Mouse (Mus musculus): ENCODE results near the gene Spint2. TPM values are rescaled to one million over a fixed set of nuclear protein-coding genes. Genes with fewer than 3 reads are reported as not detected.

Spint2 gene
- total and polyA plus RNA-seq, 2 experiments from 2014 or later = 36.7 to 127 TPM

DNA sequence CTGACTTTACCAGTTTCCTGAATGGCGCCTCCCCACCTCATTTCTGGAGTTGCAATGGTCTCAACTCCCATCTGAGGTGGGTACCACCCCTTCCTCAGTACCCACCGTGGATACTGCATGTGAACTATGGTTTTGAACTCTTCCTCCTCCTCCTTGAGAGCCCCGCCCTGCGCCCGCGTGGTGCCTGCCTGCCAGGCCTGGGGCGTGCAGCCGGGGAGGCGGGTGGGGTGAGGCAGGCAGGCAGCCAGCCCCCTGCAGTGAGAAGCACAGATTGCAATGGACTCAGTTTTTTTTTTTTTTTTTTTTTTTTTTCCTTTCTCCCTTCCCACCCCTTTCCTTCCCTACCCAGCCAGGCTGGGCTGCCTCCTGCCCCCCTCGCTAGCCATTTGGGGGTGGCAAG, 35.3 kb upstream of the Spint2 start:
- 3% methylated on average over 10 of the region's 10 CpGs for WGBS
- TF ChIP-seq CTCF (IDR thresholded peaks at IDR 0.05; ENCODE audit: low read depth) = peak; percentile 40; the same call in 1 of the 2 replicates
- H3K4me2 ChIP-seq (ENCODE audit: low read depth) = peak overlapping the region; percentile 33; the same call in 1 of the 2 replicates
- ATAC-seq (peak; percentile 47), DNase-seq (peak; percentile 87)
- peaks cover 20% of the 10 kb centered on the region for H3K36me3 ChIP-seq (ENCODE audit: insufficient read depth)
- H3K9ac ChIP-seq = peak overlapping the region; percentile 46
- no peaks in the 10 kb centered on the region for H3K9me3 ChIP-seq (ENCODE audit: low read length)
- peaks cover 76% of the 10 kb centered on the region for H3K4me1 ChIP-seq (ENCODE audit: insufficient read depth)
- H3K27me3 ChIP-seq (ENCODE audit: insufficient read depth, low read length) = no peaks in the 10 kb centered on the region
- peak overlapping the region; percentile 95 for H3K27ac ChIP-seq (ENCODE audit: low read depth, low read length)
- no peak overlapping the region for H3K4me3 ChIP-seq (ENCODE audit: low read depth, low read length)

DNA sequence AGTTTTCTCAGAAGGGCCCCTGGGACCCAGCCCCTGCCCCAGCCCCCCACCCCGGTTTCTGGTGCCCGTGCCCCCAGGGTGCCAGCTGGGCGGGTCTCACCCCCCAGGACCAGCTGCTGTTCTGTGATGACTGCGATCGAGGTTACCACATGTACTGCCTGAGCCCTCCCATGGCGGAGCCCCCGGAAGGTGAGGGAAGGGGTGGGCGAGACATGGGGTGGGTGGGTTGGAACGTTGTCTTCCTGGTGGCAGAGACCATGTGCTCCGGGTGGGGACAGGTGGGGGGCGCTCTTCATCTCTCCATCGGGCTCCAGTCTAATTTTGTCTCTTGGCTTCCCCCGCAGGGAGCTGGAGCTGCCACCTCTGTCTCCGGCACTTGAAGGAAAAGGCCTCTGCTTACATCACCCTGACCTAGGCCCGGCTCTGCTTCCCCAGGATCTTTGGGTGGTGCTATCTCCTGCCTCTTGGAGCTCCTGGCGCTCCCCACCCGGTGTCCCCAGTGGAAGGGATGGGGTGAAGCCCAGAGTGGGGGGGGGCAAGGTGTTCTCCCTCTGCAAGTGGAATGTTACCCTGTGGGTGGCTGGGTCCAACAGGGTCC, 34.5 kb upstream of the Spint2 start:
- ATAC-seq (no peak), DNase-seq (no peak)
- TF ChIP-seq CTCF (IDR thresholded peaks at IDR 0.05; ENCODE audit: low read depth) = no peak

DNA sequence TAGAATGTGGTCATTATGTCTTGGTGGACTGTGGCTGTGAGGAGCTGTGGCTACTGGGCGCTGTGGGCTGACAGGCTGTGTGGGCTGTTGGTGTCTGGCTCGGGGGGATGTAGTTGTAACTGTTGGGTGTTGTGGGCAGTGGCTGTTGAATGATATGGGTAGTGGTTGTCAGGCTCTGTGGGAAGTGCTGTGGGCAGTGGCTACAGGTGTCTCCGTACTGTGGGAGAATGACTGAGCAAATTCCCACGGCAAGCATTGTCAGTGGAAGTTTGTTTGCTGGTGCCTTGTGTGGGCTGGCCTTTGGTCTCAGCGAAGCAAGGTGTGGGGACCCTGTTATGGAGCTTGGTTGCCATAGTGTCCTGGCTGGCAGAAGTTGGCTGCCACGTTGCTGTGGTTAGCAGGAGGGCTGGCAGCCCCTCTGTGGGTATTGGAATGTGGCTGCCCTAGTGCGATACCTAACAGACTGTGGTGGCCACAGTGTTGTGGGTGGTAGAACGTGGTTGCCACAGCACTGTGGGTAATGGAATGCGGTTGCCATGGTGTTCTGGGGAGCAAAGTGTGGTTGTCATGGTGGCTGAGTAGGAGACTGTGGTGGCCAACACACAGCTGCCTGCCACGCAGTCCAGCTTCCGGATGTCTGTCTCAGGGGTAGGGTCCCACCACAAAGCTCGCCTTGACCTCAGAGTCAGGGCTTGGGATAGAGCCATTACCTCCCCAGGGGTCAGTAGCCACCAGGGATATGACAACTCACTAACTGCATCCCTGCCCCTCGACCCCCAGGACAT, 33.3 kb upstream of the Spint2 start:
- H3K27me3 ChIP-seq (ENCODE audit: insufficient read depth, low read length) = no peaks in the 10 kb centered on the region
- H3K36me3 ChIP-seq (ENCODE audit: insufficient read depth) = peaks cover 29% of the 10 kb centered on the region
- ATAC-seq (peak; percentile 66), DNase-seq (peak; percentile 73)
- H3K4me2 ChIP-seq (ENCODE audit: low read depth) = peak overlapping the region; percentile 47
- peaks cover 71% of the 10 kb centered on the region for H3K4me1 ChIP-seq (ENCODE audit: insufficient read depth)
- H3K9me3 ChIP-seq (ENCODE audit: low read length) = no peaks in the 10 kb centered on the region
- H3K27ac ChIP-seq (ENCODE audit: low read depth, low read length) = peak overlapping the region; percentile 95
- 35% methylated on average over 13 of the region's 13 CpGs for WGBS
- no peak for TF ChIP-seq CTCF (IDR thresholded peaks at IDR 0.05; ENCODE audit: low read depth)
- no peak overlapping the region for H3K4me3 ChIP-seq (ENCODE audit: low read depth, low read length)
- no peak overlapping the region for H3K9ac ChIP-seq

More for the DNA sequence above, 34.5 kb upstream of the Spint2 start:
- no peak overlapping the region for H3K4me3 ChIP-seq (ENCODE audit: low read depth, low read length)
- peaks cover 24% of the 10 kb centered on the region for H3K36me3 ChIP-seq (ENCODE audit: insufficient read depth)
- H3K9me3 ChIP-seq (ENCODE audit: low read length) = no peaks in the 10 kb centered on the region
- H3K4me1 ChIP-seq (ENCODE audit: insufficient read depth) = peaks cover 76% of the 10 kb centered on the region
- H3K27me3 ChIP-seq (ENCODE audit: insufficient read depth, low read length) = no peaks in the 10 kb centered on the region
- peak overlapping the region; percentile 95 for H3K27ac ChIP-seq (ENCODE audit: low read depth, low read length)
- WGBS = 48% methylated on average over 17 of the region's 17 CpGs
- peak overlapping the region; percentile 47 for H3K4me2 ChIP-seq (ENCODE audit: low read depth)
- H3K9ac ChIP-seq = peak overlapping the region; percentile 46

DNA sequence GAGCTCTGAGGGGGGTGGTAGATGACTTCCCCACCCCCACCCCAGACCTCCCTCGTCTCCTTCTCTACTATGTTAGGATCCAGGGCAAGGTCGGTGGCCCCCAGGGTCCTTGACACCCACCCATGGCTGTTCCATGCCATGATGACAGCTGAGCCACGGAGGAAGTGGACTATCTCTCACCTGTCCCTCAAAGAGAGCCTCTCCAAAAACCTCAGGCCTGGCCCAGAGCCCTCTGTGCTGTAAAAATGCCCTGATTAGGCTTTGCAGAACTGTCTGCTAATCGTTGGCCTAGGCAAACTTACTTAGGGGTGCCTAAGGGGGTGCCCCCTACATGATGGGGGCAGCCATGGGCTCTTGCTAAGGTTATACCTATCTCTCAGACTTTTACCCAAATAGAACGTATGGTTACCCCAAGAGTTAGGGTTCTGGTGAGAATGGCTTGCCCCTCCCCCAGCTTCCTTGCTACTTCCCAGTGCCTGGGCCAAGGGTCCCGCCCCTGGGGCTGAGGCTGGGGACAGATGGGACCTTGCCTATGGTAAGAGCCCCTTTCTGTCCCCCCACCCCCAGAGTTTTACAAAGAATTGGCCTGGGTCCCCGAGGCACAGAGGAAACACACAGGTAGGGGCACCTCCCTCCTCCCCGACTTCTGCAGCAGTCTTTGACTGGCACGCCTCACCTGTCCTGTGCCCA, 32.0 kb upstream of the Spint2 start:
- DNase-seq (no peak), ATAC-seq (no peak)
- Histone ChIP-seq H3K4me1 (ENCODE audit: insufficient read depth) (peaks cover 68% of the 10 kb centered on the region), H3K27me3 (ENCODE audit: insufficient read depth, low read length) (no peaks in the 10 kb centered on the region), H3K36me3 (ENCODE audit: insufficient read depth) (peaks cover 29% of the 10 kb centered on the region), H3K9me3 (ENCODE audit: low read length) (no peaks in the 10 kb centered on the region), H3K27ac (ENCODE audit: low read depth, low read length) (peak overlapping the region; percentile 95), H3K9ac (peak overlapping the region; percentile 37; the same call in 1 of the 2 replicates), H3K4me3 (ENCODE audit: low read depth, low read length) (no peak overlapping the region), H3K4me2 (ENCODE audit: low read depth) (peak overlapping the region; percentile 47)
- WGBS = 50% methylated on average over 9 of the region's 9 CpGs
- TF ChIP-seq CTCF (IDR thresholded peaks at IDR 0.05; ENCODE audit: low read depth) = no peak

DNA sequence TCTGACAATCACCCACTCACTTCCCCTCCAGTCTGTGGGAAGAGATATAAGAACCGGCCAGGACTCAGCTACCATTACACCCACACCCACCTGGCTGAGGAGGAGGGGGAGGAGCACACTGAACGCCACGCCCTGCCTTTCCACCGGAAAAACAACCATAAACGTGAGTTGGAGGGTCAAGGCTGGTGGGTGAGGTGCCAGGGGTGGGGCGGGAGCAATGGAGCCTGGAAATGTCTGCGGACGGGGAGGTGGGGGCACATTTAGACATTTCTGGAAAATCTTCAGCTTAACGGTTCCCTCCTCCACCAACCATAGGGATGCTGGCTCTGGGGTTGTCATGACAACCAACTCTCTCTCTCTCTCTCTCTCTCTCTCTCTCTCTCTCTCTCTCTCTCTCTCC, 31.3 kb upstream of the Spint2 start:
- DNase-seq = peak; percentile 69
- peak overlapping the region; percentile 47 for H3K4me2 ChIP-seq (ENCODE audit: low read depth)
- TF ChIP-seq CTCF (IDR thresholded peaks at IDR 0.05; ENCODE audit: low read depth) = no peak
- H3K27ac ChIP-seq (ENCODE audit: low read depth, low read length) = peak overlapping the region; percentile 76
- H3K9ac ChIP-seq = peak overlapping the region; percentile 25
- ATAC-seq = no peak
- peak overlapping the region; percentile 14; the same call in 1 of the 2 replicates for H3K4me3 ChIP-seq (ENCODE audit: low read depth, low read length)
- no peaks in the 10 kb centered on the region for H3K9me3 ChIP-seq (ENCODE audit: low read length)
- peaks cover 29% of the 10 kb centered on the region for H3K36me3 ChIP-seq (ENCODE audit: insufficient read depth)
- WGBS = 21% methylated on average over 9 of the region's 9 CpGs
- H3K27me3 ChIP-seq (ENCODE audit: insufficient read depth, low read length) = no peaks in the 10 kb centered on the region
- H3K4me1 ChIP-seq (ENCODE audit: insufficient read depth) = peaks cover 61% of the 10 kb centered on the region

DNA sequence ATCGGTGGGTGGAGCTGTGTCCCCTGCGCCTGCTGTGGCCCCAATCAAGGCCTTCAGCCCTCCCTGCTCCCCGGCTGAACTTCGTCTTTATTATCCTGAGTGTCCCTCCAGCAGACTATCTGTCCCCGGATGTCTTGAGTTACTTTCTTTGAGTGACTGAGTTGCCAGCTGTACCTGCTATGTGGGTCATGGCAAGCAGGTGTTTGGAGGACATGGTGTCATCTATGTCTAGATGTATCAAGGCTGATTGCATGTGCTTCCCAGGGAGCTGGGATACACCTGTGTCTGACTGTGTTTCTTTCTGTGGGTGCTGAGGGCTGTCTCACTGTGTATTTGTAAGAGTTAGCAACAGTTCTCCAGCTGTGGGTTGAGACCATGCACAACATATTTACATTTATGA, 28.0 kb upstream of the Spint2 start:
- no peak for ATAC-seq
- Histone ChIP-seq H3K36me3 (ENCODE audit: insufficient read depth) (peaks cover 19% of the 10 kb centered on the region), H3K27me3 (ENCODE audit: insufficient read depth, low read length) (no peaks in the 10 kb centered on the region), H3K9me3 (ENCODE audit: low read length) (no peaks in the 10 kb centered on the region), H3K9ac (peak overlapping the region; percentile 78), H3K4me3 (ENCODE audit: low read depth, low read length) (peak overlapping the region; percentile 79), H3K4me2 (ENCODE audit: low read depth) (peak overlapping the region; percentile 95), H3K4me1 (ENCODE audit: insufficient read depth) (peaks cover 44% of the 10 kb centered on the region), H3K27ac (ENCODE audit: low read depth, low read length) (peak overlapping the region; percentile 64; the same call in 1 of the 2 replicates)
- no peak for DNase-seq
- WGBS = 13% methylated on average over 5 of the region's 5 CpGs
- TF ChIP-seq CTCF (IDR thresholded peaks at IDR 0.05; ENCODE audit: low read depth) = no peak

Measured in forebrain, postnatal 0 days (tissue).